Comparison of ENCODE assay signal across 11 mouse cellular contexts in genomic region chr1:152287566-152288490, GRCm38 (mm10).
DNase-seq lines count a peak whose midpoint lies in the region; ATAC-seq and TF ChIP-seq lines count a peak whose summit lies in the region.
"Had no signal": no experiment of that assay in that cellular context is flagged by ENCODE, and none has a peak within 500 bp of the region (broad histone marks: within the 10 kb centered on the region; RNA-seq: fewer than 3 reads in every experiment).

No protein-coding gene starts in this region.

- H3K9me3 ChIP-seq in kidney, postnatal 0 days (replicated peaks; ENCODE audit: low read length): no peaks in the 10 kb centered on the region
- H3K9me3 ChIP-seq: embryonic facial prominence, embryonic 10.5 days had no signal

- WGBS in kidney, postnatal 0 days: 51% methylated on average over 15 of the region's 15 CpGs

- DNase-seq in kidney, postnatal 0 days (ENCODE audit: low spot score): peak; percentile 44
- no peak for DNase-seq in kidney, postnatal 25 days
- DNase-seq in T-cell, adult 2 months (ENCODE audit: low spot score): peak; percentile 49
- peak; percentile 58 to 61 for DNase-seq in cerebellum, postnatal 14 days
- DNase-seq in naive thymus-derived CD4-positive, alpha-beta T cell, adult 2 months (ENCODE audit: low read depth): peak; percentile 75
- no peak for DNase-seq in ovary, postnatal 36 days (ENCODE audit: low spot score)
- DNase-seq in embryo, embryonic 10 days (ENCODE audit: low spot score): no peak
- DNase-seq in urinary bladder, adult 2 months (ENCODE audit: low spot score): no peak
- DNase-seq: gastrocnemius, postnatal 36 days had no signal

- H3K4me3 ChIP-seq in kidney, postnatal 0 days (replicated peaks; ENCODE audit: low read depth, low read length): no peak overlapping the region
- H3K4me3 ChIP-seq: embryonic facial prominence, embryonic 10.5 days had no signal

- H3K9ac ChIP-seq in kidney, postnatal 0 days (ENCODE audit: low read depth, low read length): no peak overlapping the region

- no peak overlapping the region for H3K27ac ChIP-seq in kidney, postnatal 0 days
- H3K27ac ChIP-seq: embryonic facial prominence, embryonic 10.5 days had no signal

- no peaks in the 10 kb centered on the region for H3K36me3 ChIP-seq in kidney, postnatal 0 days (ENCODE audit: insufficient read depth, low read length)
- H3K36me3 ChIP-seq: embryonic facial prominence, embryonic 10.5 days had no signal

- H3K4me1 ChIP-seq in kidney, postnatal 0 days (replicated peaks; ENCODE audit: insufficient read depth, low read length): no peaks in the 10 kb centered on the region

- ATAC-seq in kidney, postnatal 0 days (replicated peaks; ENCODE audit: low FRiP score, low read depth): no peak
- ATAC-seq: Patski had no signal

- TF ChIP-seq CTCF in kidney, postnatal 0 days (IDR thresholded peaks at IDR 0.05; ENCODE audit: low read depth): no peak

- H3K4me2 ChIP-seq in kidney, postnatal 0 days (ENCODE audit: low read length): no peak overlapping the region; the same call in 1 of the 2 replicates

- H3K27me3 ChIP-seq in kidney, postnatal 0 days (ENCODE audit: insufficient read depth, low read length): no peaks in the 10 kb centered on the region
- H3K27me3 ChIP-seq: Patski had no signal

Comparison
In these comparisons a context has a peak if more than half of its experiments do, and no peak if none do; other contexts are left out.
1. DNase-seq: peak in kidney, postnatal 0 days (single experiment), T-cell, adult 2 months (single experiment), cerebellum, postnatal 14 days (2 of 2) and naive thymus-derived CD4-positive, alpha-beta T cell, adult 2 months (single experiment); none in kidney, postnatal 25 days (0 of 2), ovary, postnatal 36 days (single experiment), embryo, embryonic 10 days (single experiment) and urinary bladder, adult 2 months (single experiment).